ENCODE assay signal across 15 mouse cellular contexts in the genomic region with DNA sequence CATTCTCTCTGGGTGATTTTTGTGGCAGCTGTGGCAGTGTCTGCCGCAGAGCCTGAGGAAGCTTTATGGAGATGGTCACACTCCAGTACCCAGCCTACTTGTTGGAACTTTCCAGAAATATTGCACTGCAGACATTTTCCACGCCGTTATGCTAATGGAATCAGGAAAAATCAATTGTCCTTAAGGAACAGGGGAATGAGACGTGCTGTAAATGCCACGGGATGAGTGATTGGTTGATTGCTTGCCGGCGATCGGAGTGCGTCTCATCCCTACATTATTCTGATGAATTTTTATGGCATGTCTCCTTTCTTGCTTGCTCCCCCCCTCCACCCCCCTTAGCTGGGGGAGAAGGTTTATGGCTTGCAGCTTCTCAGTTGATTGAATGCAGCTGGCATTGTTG.
DNase-seq lines count a peak whose midpoint lies in the region; ATAC-seq and TF ChIP-seq lines count a peak whose summit lies in the region.
"Had no signal": no experiment of that assay in that cellular context is flagged by ENCODE, and none has a peak within 500 bp of the region (broad histone marks: within the 10 kb centered on the region; RNA-seq: fewer than 3 reads in every experiment).

No protein-coding gene starts in this region.

- no peaks in the 10 kb centered on the region for H3K36me3 ChIP-seq in kidney, embryonic 16.5 days (ENCODE audit: insufficient read depth, low read length)
- no peaks in the 10 kb centered on the region for H3K36me3 ChIP-seq in kidney, adult 2 months (ENCODE audit: control insufficient read depth, insufficient read depth, low read length)
- H3K36me3 ChIP-seq in forebrain, embryonic 16.5 days (ENCODE audit: control insufficient read depth, insufficient read depth): no peaks in the 10 kb centered on the region
- no peaks in the 10 kb centered on the region for H3K36me3 ChIP-seq in hindbrain, embryonic 15.5 days
- H3K36me3 ChIP-seq in neural tube, embryonic 12.5 days: no peaks in the 10 kb centered on the region
- no peaks in the 10 kb centered on the region for H3K36me3 ChIP-seq in liver, postnatal 0 days (replicated peaks; ENCODE audit: insufficient read depth, low read length)
- H3K36me3 ChIP-seq: G1E; intestine, embryonic 15.5 days; liver, embryonic 13.5 days had no signal

- peak overlapping the region; percentile 9; the same call in 1 of the 2 replicates for H3K27ac ChIP-seq in kidney, embryonic 16.5 days (ENCODE audit: low read length)
- no peak overlapping the region for H3K27ac ChIP-seq in kidney, adult 2 months (ENCODE audit: insufficient read depth, low read depth, low read length)
- H3K27ac ChIP-seq in forebrain, embryonic 16.5 days (ENCODE audit: low read length): peak overlapping the region; percentile 24
- peak overlapping the region; percentile 80 for H3K27ac ChIP-seq in hindbrain, embryonic 15.5 days (replicated peaks)
- H3K27ac ChIP-seq in neural tube, embryonic 12.5 days: no peak overlapping the region
- no peak overlapping the region for H3K27ac ChIP-seq in liver, postnatal 0 days (ENCODE audit: low read depth)
- H3K27ac ChIP-seq: intestine, embryonic 15.5 days; liver, embryonic 13.5 days had no signal

- H3K9ac ChIP-seq in kidney, embryonic 16.5 days (replicated peaks; ENCODE audit: low read length): no peak overlapping the region
- no peak overlapping the region for H3K9ac ChIP-seq in forebrain, embryonic 16.5 days (replicated peaks; ENCODE audit: low read depth, low read length)
- H3K9ac ChIP-seq in hindbrain, embryonic 15.5 days: no peak overlapping the region
- H3K9ac ChIP-seq in neural tube, embryonic 12.5 days: no peak overlapping the region
- H3K9ac ChIP-seq in liver, postnatal 0 days (replicated peaks): no peak overlapping the region
- H3K9ac ChIP-seq: intestine, embryonic 15.5 days; liver, embryonic 13.5 days had no signal

- ATAC-seq in kidney, embryonic 16.5 days (ENCODE audit: low FRiP score, low TSS enrichment): no peak
- ATAC-seq in forebrain, embryonic 16.5 days: peak; percentile 31; the same call in 1 of the 2 replicates
- peak; percentile 75 for ATAC-seq in hindbrain, embryonic 15.5 days (ENCODE audit: low FRiP score, low read depth)
- peak; percentile 82 for ATAC-seq in neural tube, embryonic 12.5 days (ENCODE audit: low FRiP score, low read depth)
- no peak for ATAC-seq in inflammation-experienced regulatory T-cells, adult 6 months
- no peak for ATAC-seq in liver, postnatal 0 days
- ATAC-seq: intestine, embryonic 15.5 days had no signal

- no peak for TF ChIP-seq EP300 in liver, postnatal 0 days (IDR thresholded peaks at IDR 0.05; ENCODE audit: low read depth)

- H3K9me3 ChIP-seq in kidney, embryonic 16.5 days (ENCODE audit: low read length): no peaks in the 10 kb centered on the region
- H3K9me3 ChIP-seq in forebrain, embryonic 16.5 days (ENCODE audit: control insufficient read depth, low read length): no peaks in the 10 kb centered on the region
- no peaks in the 10 kb centered on the region for H3K9me3 ChIP-seq in hindbrain, embryonic 15.5 days
- H3K9me3 ChIP-seq in neural tube, embryonic 12.5 days: no peaks in the 10 kb centered on the region
- H3K9me3 ChIP-seq in liver, postnatal 0 days (ENCODE audit: low read length): no peaks in the 10 kb centered on the region
- H3K9me3 ChIP-seq: intestine, embryonic 15.5 days; liver, embryonic 13.5 days had no signal

- no peak for TF ChIP-seq POLR2A in kidney, adult 2 months (IDR thresholded peaks at IDR 0.05; ENCODE audit: low read depth, low read length)

- no peak overlapping the region for H3K4me3 ChIP-seq in kidney, embryonic 16.5 days (ENCODE audit: low read length)
- no peak overlapping the region for H3K4me3 ChIP-seq in kidney, adult 2 months (ENCODE audit: insufficient read depth, low read depth, low read length)
- H3K4me3 ChIP-seq in forebrain, embryonic 16.5 days (replicated peaks; ENCODE audit: low read length): no peak overlapping the region
- no peak overlapping the region for H3K4me3 ChIP-seq in hindbrain, embryonic 15.5 days
- H3K4me3 ChIP-seq in neural tube, embryonic 12.5 days: no peak overlapping the region
- H3K4me3 ChIP-seq in liver, postnatal 0 days (ENCODE audit: low read depth, low read length): no peak overlapping the region
- H3K4me3 ChIP-seq: intestine, embryonic 15.5 days; liver, embryonic 13.5 days had no signal

- WGBS in kidney, embryonic 16.5 days: 8% methylated on average over 9 of the region's 9 CpGs
- 16% methylated on average over 9 of the region's 9 CpGs for WGBS in kidney, adult 2 months
- WGBS in forebrain, embryonic 16.5 days: 62% methylated on average over 9 of the region's 9 CpGs
- WGBS in hindbrain, embryonic 15.5 days: 37% methylated on average over 9 of the region's 9 CpGs
- 9% methylated on average over 9 of the region's 9 CpGs for WGBS in neural tube, embryonic 12.5 days
- WGBS in liver, postnatal 0 days (ENCODE audit: insufficient replicate concordance): 69% methylated on average over 9 of the region's 9 CpGs

- no peak for TF ChIP-seq CTCF in kidney, adult 2 months (conservative IDR thresholded peaks at IDR 0.05; ENCODE audit: insufficient read depth, insufficient read length, low read depth, low read length)
- no peak for TF ChIP-seq CTCF in liver, postnatal 0 days (IDR thresholded peaks at IDR 0.05; ENCODE audit: low read depth)

- no peaks in the 10 kb centered on the region for H3K27me3 ChIP-seq in kidney, embryonic 16.5 days (ENCODE audit: insufficient read depth, low read length)
- H3K27me3 ChIP-seq in kidney, adult 2 months (replicated peaks; ENCODE audit: control insufficient read depth, insufficient read depth, low read length): no peaks in the 10 kb centered on the region
- no peaks in the 10 kb centered on the region for H3K27me3 ChIP-seq in forebrain, embryonic 16.5 days (replicated peaks; ENCODE audit: control insufficient read depth, insufficient read depth, low read length)
- no peaks in the 10 kb centered on the region for H3K27me3 ChIP-seq in hindbrain, embryonic 15.5 days
- H3K27me3 ChIP-seq in neural tube, embryonic 12.5 days (replicated peaks): no peaks in the 10 kb centered on the region
- H3K27me3 ChIP-seq in liver, postnatal 0 days (ENCODE audit: insufficient read depth, low read length): no peaks in the 10 kb centered on the region
- H3K27me3 ChIP-seq: intestine, embryonic 15.5 days; liver, embryonic 13.5 days had no signal

- peaks cover 13% of the 10 kb centered on the region for H3K4me1 ChIP-seq in kidney, embryonic 16.5 days (ENCODE audit: insufficient read depth, low read length)
- H3K4me1 ChIP-seq in kidney, adult 2 months (ENCODE audit: control insufficient read depth, insufficient read depth, low read length): no peaks in the 10 kb centered on the region
- H3K4me1 ChIP-seq in forebrain, embryonic 16.5 days (replicated peaks; ENCODE audit: control insufficient read depth, insufficient read depth, low read length): peaks cover 7% of the 10 kb centered on the region
- peaks cover 18% of the 10 kb centered on the region for H3K4me1 ChIP-seq in hindbrain, embryonic 15.5 days (replicated peaks)
- peaks cover 13% of the 10 kb centered on the region for H3K4me1 ChIP-seq in neural tube, embryonic 12.5 days
- no peaks in the 10 kb centered on the region for H3K4me1 ChIP-seq in liver, postnatal 0 days (ENCODE audit: insufficient read depth)
- H3K4me1 ChIP-seq: liver, embryonic 13.5 days had no signal

- H3K4me2 ChIP-seq in kidney, embryonic 16.5 days (replicated peaks; ENCODE audit: low read depth, low read length): no peak overlapping the region
- H3K4me2 ChIP-seq in forebrain, embryonic 16.5 days (ENCODE audit: low read length): 0 out of 2 replicates have a peak overlapping the region, but pooled peaks have one; percentile 20
- H3K4me2 ChIP-seq in hindbrain, embryonic 15.5 days: peak overlapping the region; percentile 22
- H3K4me2 ChIP-seq in neural tube, embryonic 12.5 days (replicated peaks): 0 out of 2 replicates have a peak overlapping the region, but pooled peaks have one; percentile 1
- H3K4me2 ChIP-seq in liver, postnatal 0 days (ENCODE audit: low read depth, low read length): no peak overlapping the region
- H3K4me2 ChIP-seq: intestine, embryonic 15.5 days; liver, embryonic 13.5 days had no signal

- no peak for DNase-seq in kidney, adult 2 months
- DNase-seq in liver, postnatal 0 days: no peak
- DNase-seq: cerebellum, adult 2 months; heart, adult 11 months; left cerebral cortex, postnatal 4 days; liver, embryonic 13.5 days; lung, postnatal 14 days; thymus, adult 18-20 months had no signal

Comparison
In these comparisons a context has a peak if more than half of its experiments do, and no peak if none do; other contexts are left out.
1. H3K27ac ChIP-seq: peak in kidney, embryonic 16.5 days (single experiment), forebrain, embryonic 16.5 days (single experiment) and hindbrain, embryonic 15.5 days (single experiment); none in kidney, adult 2 months (single experiment), neural tube, embryonic 12.5 days (single experiment) and liver, postnatal 0 days (single experiment).
2. ATAC-seq: peak in forebrain, embryonic 16.5 days (single experiment), hindbrain, embryonic 15.5 days (single experiment) and neural tube, embryonic 12.5 days (single experiment); none in kidney, embryonic 16.5 days (single experiment), inflammation-experienced regulatory T-cells, adult 6 months (single experiment) and liver, postnatal 0 days (single experiment).
3. H3K4me2 ChIP-seq: peak in forebrain, embryonic 16.5 days (single experiment), hindbrain, embryonic 15.5 days (single experiment) and neural tube, embryonic 12.5 days (single experiment); none in kidney, embryonic 16.5 days (single experiment) and liver, postnatal 0 days (single experiment).